Comparison of ENCODE assay signal across 21 mouse cellular contexts in the genomic region with DNA sequence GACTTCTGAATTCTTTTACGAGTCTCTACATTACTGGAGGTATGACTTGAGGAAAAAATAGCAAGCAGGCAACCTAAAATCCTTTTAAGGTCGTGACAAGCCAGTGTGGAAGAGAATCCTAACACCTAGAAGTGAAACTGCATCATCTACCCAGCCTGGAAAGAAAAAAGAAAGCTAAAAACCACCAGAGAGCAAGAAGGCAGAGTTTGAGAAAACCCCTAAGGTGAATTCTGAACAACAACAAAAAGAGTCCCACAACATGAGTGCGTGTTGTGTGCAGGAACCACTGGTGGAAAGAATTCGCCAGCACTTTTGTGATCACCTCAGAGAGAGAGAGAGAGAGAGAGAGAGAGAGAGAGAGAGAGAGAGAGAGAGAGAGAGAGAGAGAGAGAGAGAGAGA.
"Had no signal": no experiment of that assay in that cellular context is flagged by ENCODE, and none has a peak within 500 bp of the region (broad histone marks: within the 10 kb centered on the region; RNA-seq: fewer than 3 reads in every experiment).

No protein-coding gene starts in this region.

- H3K4me2 ChIP-seq: kidney, embryonic 15.5 days; limb, embryonic 12.5 days; limb, embryonic 15.5 days; liver, embryonic 11.5 days; lung, embryonic 14.5 days; midbrain, embryonic 11.5 days; midbrain, embryonic 15.5 days had no signal

- DNase-seq: kidney, adult 11 months; kidney, adult 8-10 months; kidney, postnatal 10 days; kidney, postnatal 36 days; left cerebral cortex, postnatal 4 days; liver, postnatal 0 days; lung, embryonic 14.5 days; lung, postnatal 10 days; lung, postnatal 36 days; right cerebral cortex, adult 18-20 months; right cerebral cortex, postnatal 14 days; spleen, adult 18-20 months; thymus, adult 18-20 months; thymus, postnatal 36 days had no signal

- H3K9ac ChIP-seq: kidney, embryonic 15.5 days; limb, embryonic 12.5 days; limb, embryonic 15.5 days; liver, embryonic 14.5 days; liver, postnatal 0 days; lung, embryonic 14.5 days; midbrain, embryonic 15.5 days had no signal

- H3K27ac ChIP-seq: kidney, embryonic 15.5 days; limb, embryonic 12.5 days; limb, embryonic 15.5 days; liver, embryonic 14.5 days; midbrain, embryonic 15.5 days had no signal

- ATAC-seq: liver, postnatal 0 days; midbrain, embryonic 15.5 days had no signal

- H3K36me3 ChIP-seq: limb, embryonic 12.5 days; midbrain, embryonic 15.5 days had no signal

- H3K27me3 ChIP-seq: kidney, embryonic 15.5 days; limb, embryonic 12.5 days; limb, embryonic 15.5 days; midbrain, embryonic 15.5 days had no signal

- H3K9me3 ChIP-seq: kidney, embryonic 15.5 days; limb, embryonic 12.5 days; limb, embryonic 15.5 days; midbrain, embryonic 15.5 days had no signal

- H3K4me3 ChIP-seq: kidney, embryonic 15.5 days; limb, embryonic 12.5 days; limb, embryonic 15.5 days; midbrain, embryonic 15.5 days had no signal

- H3K4me1 ChIP-seq: kidney, embryonic 15.5 days; limb, embryonic 12.5 days; limb, embryonic 15.5 days; midbrain, embryonic 15.5 days had no signal
